Mouse (Mus musculus): Measurements from ENCODE around the gene Sar1a.

Sar1a gene

GRCm38 (mm10) chr10:61734377-61734776 lies 54.3 kb downstream of the Sar1a start:
- no peak for DNase-seq (ENCODE audit: low spot score)

- no peak for DNase-seq (ENCODE audit: low spot score)
Observed at GRCm38 (mm10) chr10:61736671-61737078, 56.6 kb downstream of the Sar1a start.

GRCm38 (mm10) chr10:61737537-61737936 lies 57.4 kb downstream of the Sar1a start:
- DNase-seq (ENCODE audit: low spot score) = no peak

GRCm38 (mm10) chr10:61738126-61738525 lies 58.0 kb downstream of the Sar1a start:
- DNase-seq (ENCODE audit: low spot score) = no peak

GRCm38 (mm10) chr10:61741306-61741705 lies 61.2 kb downstream of the Sar1a start:
- no peak for DNase-seq (ENCODE audit: low spot score)

GRCm38 (mm10) chr10:61741873-61742272 lies 61.8 kb downstream of the Sar1a start:
- DNase-seq (ENCODE audit: low spot score) = no peak

GRCm38 (mm10) chr10:61742336-61742735 lies 62.2 kb downstream of the Sar1a start:
- no peak for DNase-seq (ENCODE audit: low spot score)

Data from testis, postnatal 14 days (tissue).